Mouse (Mus musculus): ENCODE data around the gene Prss34.

Prss34 gene

GRCm38 (mm10) chr17:25318354-25318753 lies 20.2 kb downstream of the Prss34 start, which contains the start of gene Prss29:
Gene Prss29 (plus strand): TSS chr17:25318654.
- no peak for DNase-seq (ENCODE audit: low spot score)

GRCm38 (mm10) chr17:25320819-25321218 lies 22.6 kb downstream of the Prss34 start:
- DNase-seq (ENCODE audit: low spot score): no peak

GRCm38 (mm10) chr17:25322930-25323329 lies 24.7 kb downstream of the Prss34 start:
- no peak for DNase-seq (ENCODE audit: low spot score)

GRCm38 (mm10) chr17:25332321-25332720 lies 34.1 kb downstream of the Prss34 start:
- no peak for DNase-seq (ENCODE audit: low spot score)

GRCm38 (mm10) chr17:25333943-25334342 lies 35.7 kb downstream of the Prss34 start:
- DNase-seq (ENCODE audit: low spot score): peak; percentile 48

GRCm38 (mm10) chr17:25338218-25338617 lies 40.0 kb downstream of the Prss34 start:
- DNase-seq (ENCODE audit: low spot score): no peak

- DNase-seq (ENCODE audit: low spot score): no peak
Observed at GRCm38 (mm10) chr17:25340003-25340402, 41.8 kb downstream of the Prss34 start.

- no peak for DNase-seq (ENCODE audit: low spot score)
Observed at GRCm38 (mm10) chr17:25341490-25341889, 43.3 kb downstream of the Prss34 start.

DNA sequence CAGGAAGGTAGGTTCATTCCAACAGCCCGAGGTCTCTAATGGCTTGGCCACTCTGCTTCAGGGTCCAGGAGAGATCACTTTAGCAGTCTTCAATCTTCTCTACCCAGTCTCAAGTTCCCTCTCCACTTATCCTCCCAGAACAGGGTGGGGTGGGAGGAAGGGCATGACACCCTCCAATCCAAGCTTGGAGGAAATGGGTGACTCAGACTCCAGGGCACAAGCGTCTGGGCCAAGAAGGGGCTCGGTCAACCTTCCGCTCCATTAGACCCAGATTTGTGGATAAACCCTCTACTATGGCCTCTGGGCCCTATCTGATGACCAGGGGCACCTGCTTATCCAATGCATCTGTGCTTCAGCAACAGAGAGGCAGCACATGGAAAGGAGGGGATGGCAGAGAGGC lies 47.3 kb downstream of the Prss34 start, which contains the start of gene Tpsab1:
Tpsab1 (minus strand) TSS at position 101 of the 400 bp plus-strand sequence.
- no peak for DNase-seq (ENCODE audit: low spot score)
